Mouse (Mus musculus) kidney, postnatal 0 days (tissue): ENCODE data around the gene Tnfaip3. TPM values are rescaled to one million over a fixed set of nuclear protein-coding genes. Genes with fewer than 3 reads are reported as not detected.

Experiments used
- ATAC-seq: fragments of 200-750 bp; cut with Nextera tagmentation; replicated peaks from 2 replicates; pipeline ENCODE4 v1.8.0; 2017; ENCODE audit warnings: low read depth, moderate number of reproducible peaks, moderate TSS enrichment, moderate library complexity; ENCODE audit not compliant: low FRiP score
- DNase-seq: peaks from one replicate; pipeline ENCODE4 v3.0.0-alpha.2; 2016; ENCODE audit warnings: low spot score
- H3K27ac ChIP-seq: fragments of 300-500 bp; sonication (generic); 2 replicates; pipeline ENCODE4 v1.5.1; 2014; ENCODE audit warnings: mild to moderate bottlenecking
- H3K27me3 ChIP-seq: fragments of 300-500 bp; sonication (generic); 2 replicates; pipeline ENCODE4 v1.6.1; 2014; ENCODE audit warnings: low read length, mixed read lengths; ENCODE audit not compliant: insufficient read depth
- H3K36me3 ChIP-seq: fragments of 300-500 bp; sonication (generic); 2 replicates; pipeline ENCODE4 v1.6.1; 2014; ENCODE audit warnings: low read length, mixed read lengths; ENCODE audit not compliant: insufficient read depth
- H3K4me1 ChIP-seq: fragments of 300-500 bp; sonication (generic); replicated peaks from 2 replicates; pipeline ENCODE4 v1.6.1; 2014; ENCODE audit warnings: antibody characterized with exemption, low read length, mixed read lengths; ENCODE audit not compliant: insufficient read depth
- H3K4me2 ChIP-seq: fragments of 300-500 bp; sonication (generic); 2 replicates; pipeline ENCODE4 v1.6.1; 2014; ENCODE audit warnings: mild to moderate bottlenecking, low read length, moderate library complexity, mixed read lengths
- H3K4me3 ChIP-seq: fragments of 300-500 bp; sonication (generic); replicated peaks from 2 replicates; pipeline ENCODE4 v1.5.1; 2014; ENCODE audit warnings: low read depth, low read length
- H3K9ac ChIP-seq: fragments of 300-500 bp; sonication (generic); 2 replicates; pipeline ENCODE4 v1.6.1; 2014; ENCODE audit warnings: low read depth, low read length
- H3K9me3 ChIP-seq: fragments of 300-500 bp; sonication (generic); replicated peaks from 2 replicates; pipeline ENCODE4 v1.6.1; 2016; ENCODE audit warnings: low read length, inconsistent platforms, mixed read lengths
- CTCF ChIP-seq: IDR thresholded peaks from 2 replicates; pipeline ENCODE4 v1.5.1; 2016; ENCODE audit warnings: antibody characterized with exemption, low read depth, mild to moderate bottlenecking, moderate library complexity
- polyA plus RNA-seq: library from polyadenylated mRNA; unstranded; fragments of >200 nt; fragmentation: Nextera tagmentation; extraction: Ambion mirVana; gene quantifications from 2 replicates; pipeline ENCODE4 v1.2.1, GENCODE M21; 2015

Tnfaip3 gene
- polyA plus RNA-seq, 1 experiment from 2014 or later, result 2.5 TPM

DNA sequence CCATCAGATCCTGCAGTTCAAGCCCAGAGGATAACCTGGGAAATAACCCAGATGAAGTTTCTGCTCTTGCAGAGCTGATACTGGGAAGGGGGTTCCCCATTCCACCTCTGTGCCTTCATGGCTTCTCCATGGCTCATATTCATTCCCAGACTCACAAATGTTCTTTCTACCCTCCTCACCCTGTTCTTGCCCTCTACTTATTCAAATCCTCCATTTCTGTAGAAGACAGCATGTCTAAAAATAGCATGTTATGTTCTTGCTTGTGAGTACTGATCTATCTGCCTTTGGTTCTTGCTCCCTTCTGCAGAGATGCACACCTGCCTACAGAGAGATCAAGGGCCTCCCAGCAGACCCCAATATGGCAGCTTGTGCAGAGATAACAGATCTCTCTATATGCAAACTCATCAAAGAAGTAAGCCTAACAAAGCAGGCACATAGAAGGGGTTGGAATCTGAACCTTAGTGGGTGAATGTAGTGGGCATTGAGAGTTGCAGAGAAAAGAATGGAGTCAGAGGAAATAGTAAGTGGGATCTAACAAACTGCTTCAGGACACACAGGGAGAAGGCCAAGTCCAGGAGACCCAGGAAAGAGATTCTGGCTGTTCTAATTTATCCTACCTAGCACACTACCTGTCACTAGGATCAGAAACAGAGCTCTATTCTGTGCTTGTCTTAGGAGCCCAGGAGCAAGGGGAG, 62.3 kb downstream of the Tnfaip3 start:
- H3K36me3 ChIP-seq, result no peaks in the 10 kb centered on the region
- H3K4me1 ChIP-seq, result no peaks in the 10 kb centered on the region
- H3K9ac ChIP-seq, result no peak overlapping the region
- DNase-seq (no peak), ATAC-seq (no peak)
- no peak for TF ChIP-seq CTCF
- no peaks in the 10 kb centered on the region for H3K9me3 ChIP-seq
- H3K4me3 ChIP-seq, result no peak overlapping the region
- H3K27ac ChIP-seq, result no peak overlapping the region
- peaks cover 3% of the 10 kb centered on the region; the same call in 1 of the 2 replicates for H3K27me3 ChIP-seq
- H3K4me2 ChIP-seq, result no peak overlapping the region

Other genes with a start within 250 kb of the Tnfaip3 start
- not detected in 2 replicates for gene Gm4922, start 228.9 kb downstream of the Tnfaip3 start, polyA plus RNA-seq
- gene Perp, start 170.6 kb downstream of the Tnfaip3 start, polyA plus RNA-seq, result 39.3 and 41.6 TPM in 2 replicates